Mouse (Mus musculus) heart, adult 2 months (tissue): ENCODE data around the gene Clip2.

ENCODE experiments used
- CTCF ChIP-seq: fragments of 200-600 bp; IDR thresholded peaks from 2 replicates; pipeline ENCODE4 v1.8.1; 2022; ENCODE audit warnings: antibody characterized with exemption, mild to moderate bottlenecking, moderate library complexity
- EP300 ChIP-seq: fragments of 200-500 bp; IDR thresholded peaks from 2 replicates; pipeline ENCODE4 v1.6.1; 2011; ENCODE audit warnings: low read depth, low read length, control low read depth; ENCODE audit not compliant: insufficient read depth
- POLR2A ChIP-seq: fragments of 200-500 bp; IDR thresholded peaks from 2 replicates; pipeline ENCODE4 v1.6.1; 2011; ENCODE audit warnings: mild to moderate bottlenecking, low read depth, low read length, control low read depth; ENCODE audit not compliant: insufficient read depth

DNA sequence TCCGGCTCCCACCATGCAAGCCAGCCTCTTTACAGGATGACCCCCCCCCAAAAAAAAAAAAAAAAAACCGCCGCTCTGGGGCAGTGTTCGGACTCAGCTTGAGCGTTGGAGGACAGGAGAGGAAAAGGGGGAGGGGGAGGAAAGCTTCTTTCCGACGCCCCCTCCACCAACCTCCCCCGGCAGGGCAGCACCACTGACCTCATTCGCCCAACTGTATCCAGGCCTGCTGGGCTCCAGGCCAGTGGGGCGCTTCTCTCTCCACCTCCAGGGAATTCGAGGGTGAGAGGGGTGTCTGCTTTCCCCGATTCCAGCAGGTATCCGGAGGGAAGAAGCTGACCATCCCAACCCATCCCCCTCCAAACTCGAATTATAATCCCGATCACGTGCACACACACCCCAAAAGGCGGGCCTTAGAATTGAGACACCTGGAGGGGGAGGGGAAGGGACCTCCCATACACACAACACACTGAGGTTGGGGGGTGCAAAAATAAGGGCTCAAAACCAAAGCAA lies 96.3 kb downstream of the Clip2 start:
- TF ChIP-seq POLR2A (no peak), CTCF (no peak), EP300 (no peak)
